Mouse (Mus musculus) 416B (cell line): Measurements from ENCODE around the gene Arid1b.
A peak's percentile ranks its signal among the peaks of the same experiment; 100 is the strongest.

Source experiments
- DNase-seq: peaks from one replicate; pipeline ENCODE4 v3.0.0; 2011; ENCODE audit warnings: low read depth

The Arid1b gene

GRCm38 (mm10) chr17:5280499-5281053 is 286.4 kb downstream of the Arid1b start:
- no peak for DNase-seq

- no peak for DNase-seq
Measured at GRCm38 (mm10) chr17:5284783-5285182, 290.7 kb downstream of the Arid1b start.

- DNase-seq, result no peak
Measured at GRCm38 (mm10) chr17:5285877-5286440, 291.8 kb downstream of the Arid1b start.

- no peak for DNase-seq
Measured at GRCm38 (mm10) chr17:5286571-5287209, 292.6 kb downstream of the Arid1b start.

- no peak for DNase-seq
Measured at GRCm38 (mm10) chr17:5287210-5287591, 293.1 kb downstream of the Arid1b start.

- no peak for DNase-seq
Measured at GRCm38 (mm10) chr17:5287641-5288040, 293.5 kb downstream of the Arid1b start.

GRCm38 (mm10) chr17:5293653-5294584 is 299.8 kb downstream of the Arid1b start:
- peak; percentile 41 for DNase-seq

GRCm38 (mm10) chr17:5295086-5295947 is 301.2 kb downstream of the Arid1b start:
- no peak for DNase-seq

GRCm38 (mm10) chr17:5295948-5296262 is 301.8 kb downstream of the Arid1b start:
- DNase-seq, result no peak

- no peak for DNase-seq
Measured at GRCm38 (mm10) chr17:5297491-5297890, 303.4 kb downstream of the Arid1b start.

- no peak for DNase-seq
Measured at GRCm38 (mm10) chr17:5297984-5298383, 303.9 kb downstream of the Arid1b start.

GRCm38 (mm10) chr17:5298891-5299559 is 304.9 kb downstream of the Arid1b start:
- no peak for DNase-seq

- DNase-seq, result peak; percentile 73
Measured at GRCm38 (mm10) chr17:5302971-5303746, 309.0 kb downstream of the Arid1b start.

GRCm38 (mm10) chr17:5305783-5306477 is 311.8 kb downstream of the Arid1b start:
- DNase-seq, result no peak

GRCm38 (mm10) chr17:5309930-5310329 is 315.8 kb downstream of the Arid1b start:
- no peak for DNase-seq

- DNase-seq, result no peak
Measured at GRCm38 (mm10) chr17:5310425-5310888, 316.3 kb downstream of the Arid1b start.

- DNase-seq, result peak; percentile 59
Measured at GRCm38 (mm10) chr17:5311062-5311461, 316.9 kb downstream of the Arid1b start.

GRCm38 (mm10) chr17:5312307-5312706 is 318.2 kb downstream of the Arid1b start:
- DNase-seq, result no peak

GRCm38 (mm10) chr17:5314735-5315134 is 320.6 kb downstream of the Arid1b start:
- no peak for DNase-seq

- DNase-seq, result peak; percentile 71
Measured at GRCm38 (mm10) chr17:5316489-5316888, 322.4 kb downstream of the Arid1b start.
